Mouse (Mus musculus) embryonic stem cell, embryonic (primary cell): Measurements from ENCODE around the gene Flii.

Source experiments
- CTCF ChIA-PET, 4 experiments: fragments of 300-600 bp in 2 of 4; fragments of 350-600 bp in 2 of 4; sonication (Branson Sonifier 250); formaldehyde crosslinking; loops; one replicate each; lab custom pipeline; 2022; ENCODE audit warnings: inconsistent platforms in 2 of 4; lab: Charles Lee
- POLR2A ChIA-PET, 4 experiments: fragments of 300-600 bp in 2 of 4; fragments of 350-600 bp in 2 of 4; sonication (Branson Sonifier 250); formaldehyde crosslinking; loops; one replicate each; lab custom pipeline; 2022; ENCODE audit warnings: antibody characterized with exemption in 4 of 4, inconsistent platforms in 1 of 4; lab: Charles Lee

The Flii gene

GRCm38 (mm10) chr11:60706076-60706475 lies 21.0 kb downstream of the Flii start:
- POLR2A ChIA-PET, result interaction anchor here in 2 of 4 experiments (0.6 to 3.7 kb wide), 3 partner anchors 19 to 88 kb away, joined by 3 to 16 read pairs (median 8); partner anchors contain the start of genes Flii (in 1 of the 2) and Mief2 (in 1 of the 2)
- CTCF ChIA-PET, result interaction anchor here in 1 of 4 experiments (1.2 to 1.4 kb wide), 2 partner anchors 20 to 148 kb away, joined by 3 read pairs; no protein-coding TSS in a partner anchor

- ChIA-PET POLR2A (interaction anchor here in 1 of 4 experiments (1.1 kb wide), 1 partner anchor 14 kb away, joined by 3 read pairs; no protein-coding TSS in a partner anchor), CTCF (interaction anchor here in 1 of 4 experiments (1.4 kb wide), 1 partner anchor 21 kb away, joined by 3 read pairs; no protein-coding TSS in a partner anchor)
Observed at GRCm38 (mm10) chr11:60705255-60705654, 21.8 kb downstream of the Flii start.

GRCm38 (mm10) chr11:60704023-60704880 lies 22.8 kb downstream of the Flii start:
- ChIA-PET POLR2A (interaction anchor here in 3 of 4 experiments (0.6 to 7.0 kb wide), 15 partner anchors 8 to 898 kb away, joined by 3 to 57 read pairs (median 3); partner anchors contain the start of genes Flii (in 2 of the 3), Mief2 (in 2 of the 3) and Tmem11 (in 1 of the 3)), CTCF (interaction anchor here (0.9 to 2.1 kb wide), 11 partner anchors 13 to 272 kb away, joined by 3 to 19 read pairs (median 4); partner anchors contain the start of genes Flii (in 2 of the 4), Mief2 (in 2 of the 4) and Shmt1 (in 1 of the 4))

- POLR2A ChIA-PET, result interaction anchor here in 3 of 4 experiments (0.6 to 7.0 kb wide), 17 partner anchors 9 to 472 kb away, joined by 3 to 57 read pairs (median 4); partner anchors contain the start of genes Flii (in 2 of the 3), Mief2 (in 2 of the 3), Tmem11 (in 2 of the 3) and Shmt1 (in 1 of the 3)
- CTCF ChIA-PET, result interaction anchor here (0.6 to 2.1 kb wide), 43 partner anchors 10 to 725 kb away, joined by 3 to 19 read pairs (median 4); partner anchors contain the start of genes Flii (in 3 of the 4), Mief2 (in 3 of the 4), Dhrs7b (in 1 of the 4) and Shmt1 (in 1 of the 4)
Observed at GRCm38 (mm10) chr11:60703131-60703530, 23.9 kb downstream of the Flii start.

GRCm38 (mm10) chr11:60701611-60702010 lies 25.5 kb downstream of the Flii start:
- CTCF ChIA-PET, result no interaction called here
- POLR2A ChIA-PET, result interaction anchor here (0.5 to 7.0 kb wide), 9 partner anchors 9 to 335 kb away, joined by 3 to 57 read pairs (median 7); partner anchors contain the start of genes Flii (in 2 of the 4), Mief2 (in 2 of the 4), Dhrs7b (in 1 of the 4) and Tmem11 (in 1 of the 4)

GRCm38 (mm10) chr11:60700320-60701185 lies 26.5 kb downstream of the Flii start:
- POLR2A ChIA-PET, result interaction anchor here (0.5 to 7.0 kb wide), 21 partner anchors 9 to 336 kb away, joined by 3 to 57 read pairs (median 8); partner anchors contain the start of genes Flii (in 3 of the 4), Mief2 (in 3 of the 4), Shmt1 (in 1 of the 4) and Smcr8 (in 1 of the 4)
- CTCF ChIA-PET, result interaction anchor here in 2 of 4 experiments (0.6 to 1.1 kb wide), 2 partner anchors 27 to 1793 kb away, joined by 4 to 11 read pairs; partner anchors contain the start of genes Flii (in 1 of the 2) and Mief2 (in 1 of the 2)

- POLR2A ChIA-PET, result interaction anchor here (0.5 to 7.0 kb wide), 58 partner anchors 8 to 1498 kb away, joined by 3 to 57 read pairs (median 4); partner anchors contain the start of genes Mief2 (in 4 of the 4), Flii (in 3 of the 4), Shmt1 (in 2 of the 4) and Smcr8 (in 2 of the 4)
- CTCF ChIA-PET, result interaction anchor here (0.6 to 1.5 kb wide), 13 partner anchors 8 to 1792 kb away, joined by 3 to 11 read pairs (median 5); partner anchors contain the start of gene Flii (in 2 of the 4)
Observed at GRCm38 (mm10) chr11:60699524-60700075, 27.5 kb downstream of the Flii start, which contains the start of gene Llgl1. Gene Llgl1, plus strand, starts transcription at chr11:60699723.

GRCm38 (mm10) chr11:60698806-60699523 lies 28.1 kb downstream of the Flii start:
- POLR2A ChIA-PET, result interaction anchor here (0.5 to 7.0 kb wide), 66 partner anchors 9 to 1498 kb away, joined by 3 to 57 read pairs (median 4); partner anchors contain the start of genes Mief2 (in 4 of the 4), Dhrs7b (in 3 of the 4), Flii (in 3 of the 4) and Shmt1 (in 2 of the 4)
- CTCF ChIA-PET, result interaction anchor here (0.6 to 1.5 kb wide), 17 partner anchors 8 to 549 kb away, joined by 3 to 8 read pairs (median 4); partner anchors contain the start of genes Flii (in 2 of the 4), Dhrs7b (in 1 of the 4) and Mief2 (in 1 of the 4)

GRCm38 (mm10) chr11:60697561-60697960 lies 29.5 kb downstream of the Flii start:
- ChIA-PET CTCF (interaction anchor here in 1 of 4 experiments (0.7 to 1.5 kb wide), 2 partner anchors 43 to 401 kb away, joined by 3 to 7 read pairs; no protein-coding TSS in a partner anchor), POLR2A (interaction anchor here in 1 of 4 experiments (1.3 kb wide), 1 partner anchor 133 kb away, joined by 5 read pairs; the partner anchor contains the start of gene Dhrs7b)

GRCm38 (mm10) chr11:60696165-60696564 lies 30.9 kb downstream of the Flii start:
- ChIA-PET POLR2A (no interaction called here), CTCF (no interaction called here)
